Mouse (Mus musculus) testis, postnatal 10 days (tissue): ENCODE data around the gene Cd55.
A peak's percentile ranks its signal among the peaks of the same experiment; 100 is the strongest.
"Not testable (repeated sequence)": the region's sequence is repeated elsewhere in the genome, so short reads cannot be mapped to it uniquely, and the experiment has no call there.

Experiments used
- DNase-seq: peaks from one replicate; pipeline ENCODE4 v3.0.0; 2021; ENCODE audit warnings: low spot score

The Cd55 gene

GRCm38 (mm10) chr1:130462084-130462861 is at the start of gene Cd55:
Cd55 (minus strand) TSS chr1:130462744.
- DNase-seq = peak; percentile 86

- no peak for DNase-seq
These were observed 49.4 kb upstream of the Cd55 start for GRCm38 (mm10) chr1:130511823-130512370.

GRCm38 (mm10) chr1:130508957-130509350 is 46.4 kb upstream of the Cd55 start:
- no peak for DNase-seq

- DNase-seq = no peak
These were observed 45.7 kb upstream of the Cd55 start for GRCm38 (mm10) chr1:130508030-130508956.

GRCm38 (mm10) chr1:130507408-130507807 is 44.9 kb upstream of the Cd55 start:
- DNase-seq = no peak

GRCm38 (mm10) chr1:130499962-130500361 is 37.4 kb upstream of the Cd55 start:
- DNase-seq = no peak

GRCm38 (mm10) chr1:130498331-130498730 is 35.8 kb upstream of the Cd55 start:
- DNase-seq = no peak

GRCm38 (mm10) chr1:130486816-130487545 is 24.4 kb upstream of the Cd55 start:
- no peak for DNase-seq

GRCm38 (mm10) chr1:130485828-130486620 is 23.5 kb upstream of the Cd55 start:
- DNase-seq = no peak

GRCm38 (mm10) chr1:130485376-130485775 is 22.8 kb upstream of the Cd55 start:
- DNase-seq = no peak

- DNase-seq = no peak
These were observed 12.4 kb upstream of the Cd55 start for GRCm38 (mm10) chr1:130474936-130475335.

- DNase-seq = no peak
These were observed 11.7 kb upstream of the Cd55 start for GRCm38 (mm10) chr1:130474226-130474625.

- DNase-seq = no peak
These were observed 7.5 kb upstream of the Cd55 start for GRCm38 (mm10) chr1:130470074-130470473.

GRCm38 (mm10) chr1:130467453-130467852 is 4.9 kb upstream of the Cd55 start:
- DNase-seq = no peak

GRCm38 (mm10) chr1:130464173-130464572 is 1.6 kb upstream of the Cd55 start:
- no peak for DNase-seq

GRCm38 (mm10) chr1:130462867-130463266 is 323 bp upstream of the Cd55 start:
- no peak for DNase-seq

- DNase-seq = no peak
These were observed 7.4 kb downstream of the Cd55 start for GRCm38 (mm10) chr1:130455111-130455510.

GRCm38 (mm10) chr1:130442930-130443329 is 19.6 kb downstream of the Cd55 start:
- not testable (repeated sequence) for DNase-seq

GRCm38 (mm10) chr1:130430920-130431319 is 31.6 kb downstream of the Cd55 start:
- no peak for DNase-seq

- DNase-seq = not testable (repeated sequence)
These were observed 33.9 kb downstream of the Cd55 start for GRCm38 (mm10) chr1:130428667-130429066.
